Mouse (Mus musculus) spleen, postnatal 14 days (tissue): ENCODE results near the gene Wnk2.
A peak's percentile ranks its signal among the peaks of the same experiment; 100 is the strongest.
"Not testable (repeated sequence)": the region's sequence is repeated elsewhere in the genome, so short reads cannot be mapped to it uniquely, and the experiment has no call there.

Experiments used
- DNase-seq, 2 experiments: peaks; one replicate each; pipeline ENCODE4 v3.0.0; 2021 to 2022; ENCODE audit warnings: low spot score in 2 of 2

Wnk2 gene

GRCm38 (mm10) chr13:49093471-49093891 is 54.3 kb downstream of the Wnk2 start:
- no peak for DNase-seq

- no peak for DNase-seq
Measured at GRCm38 (mm10) chr13:49092596-49092995, 55.2 kb downstream of the Wnk2 start.

GRCm38 (mm10) chr13:49090176-49090575 is 57.6 kb downstream of the Wnk2 start:
- no peak for DNase-seq

GRCm38 (mm10) chr13:49088874-49089273 is 58.9 kb downstream of the Wnk2 start:
- DNase-seq: no peak

GRCm38 (mm10) chr13:49087420-49087819 is 60.4 kb downstream of the Wnk2 start:
- DNase-seq: no peak

GRCm38 (mm10) chr13:49086431-49086830 is 61.4 kb downstream of the Wnk2 start:
- no peak for DNase-seq

GRCm38 (mm10) chr13:49085211-49085610 is 62.6 kb downstream of the Wnk2 start:
- no peak for DNase-seq

- no peak for DNase-seq
Measured at GRCm38 (mm10) chr13:49084781-49085180, 63.0 kb downstream of the Wnk2 start.

- no peak for DNase-seq
Measured at GRCm38 (mm10) chr13:49083941-49084340, 63.9 kb downstream of the Wnk2 start.

- no peak for DNase-seq
Measured at GRCm38 (mm10) chr13:49082151-49082879, 65.5 kb downstream of the Wnk2 start.

- DNase-seq: no peak
Measured at GRCm38 (mm10) chr13:49076196-49076595, 71.6 kb downstream of the Wnk2 start.

GRCm38 (mm10) chr13:49075377-49075776 is 72.4 kb downstream of the Wnk2 start:
- no peak for DNase-seq

GRCm38 (mm10) chr13:49073295-49073694 is 74.5 kb downstream of the Wnk2 start:
- DNase-seq: no peak

GRCm38 (mm10) chr13:49071861-49072260 is 76.0 kb downstream of the Wnk2 start:
- no peak for DNase-seq

GRCm38 (mm10) chr13:49069979-49070378 is 77.8 kb downstream of the Wnk2 start:
- no peak for DNase-seq

- DNase-seq: no peak
Measured at GRCm38 (mm10) chr13:49069393-49069792, 78.4 kb downstream of the Wnk2 start.

- DNase-seq: no peak
Measured at GRCm38 (mm10) chr13:49064257-49064656, 83.6 kb downstream of the Wnk2 start.

GRCm38 (mm10) chr13:49060456-49060855 is 87.4 kb downstream of the Wnk2 start:
- no peak for DNase-seq

- no peak for DNase-seq
Measured at GRCm38 (mm10) chr13:49058528-49058927, 89.3 kb downstream of the Wnk2 start.

GRCm38 (mm10) chr13:49056304-49056703 is 91.5 kb downstream of the Wnk2 start:
- DNase-seq: no peak

- DNase-seq: not testable (repeated sequence)
Measured at GRCm38 (mm10) chr13:49054753-49055152, 93.1 kb downstream of the Wnk2 start.

GRCm38 (mm10) chr13:49053333-49053732 is 94.5 kb downstream of the Wnk2 start:
- no peak for DNase-seq

- DNase-seq: peak in 1 of 2 experiments; percentile 11
Measured at GRCm38 (mm10) chr13:49052512-49052911, 95.3 kb downstream of the Wnk2 start.

- DNase-seq: no peak
Measured at GRCm38 (mm10) chr13:49047393-49047792, 100.4 kb downstream of the Wnk2 start.
